Mouse (Mus musculus): ENCODE data around the gene Shc3.

Shc3 gene

DNA sequence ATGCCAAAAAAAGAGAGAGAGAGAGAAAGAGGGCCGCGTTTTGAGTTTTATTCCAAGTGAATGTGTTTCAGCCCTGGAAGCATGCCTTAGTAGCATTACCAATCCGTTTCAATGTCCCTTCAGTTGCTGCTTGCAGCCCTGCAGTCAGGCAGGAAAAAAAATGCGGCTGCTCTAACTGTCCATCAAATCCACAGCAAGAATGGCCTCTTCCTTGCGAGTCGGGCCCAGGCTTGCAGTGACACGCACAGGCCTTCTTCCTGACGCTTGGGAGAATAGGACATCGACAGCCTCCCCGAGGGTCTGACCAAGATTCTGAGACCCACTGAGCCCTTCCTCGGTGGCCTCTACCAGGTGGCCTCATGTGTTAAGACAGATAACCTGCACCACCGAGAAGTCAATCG lies 718 bp downstream of the Shc3 start:
- peak; percentile 52 for DNase-seq (ENCODE audit: low spot score)

GRCm38 (mm10) chr13:51567411-51567851 lies 1.8 kb downstream of the Shc3 start:
- peak; percentile 50 for DNase-seq (ENCODE audit: low spot score)

DNA sequence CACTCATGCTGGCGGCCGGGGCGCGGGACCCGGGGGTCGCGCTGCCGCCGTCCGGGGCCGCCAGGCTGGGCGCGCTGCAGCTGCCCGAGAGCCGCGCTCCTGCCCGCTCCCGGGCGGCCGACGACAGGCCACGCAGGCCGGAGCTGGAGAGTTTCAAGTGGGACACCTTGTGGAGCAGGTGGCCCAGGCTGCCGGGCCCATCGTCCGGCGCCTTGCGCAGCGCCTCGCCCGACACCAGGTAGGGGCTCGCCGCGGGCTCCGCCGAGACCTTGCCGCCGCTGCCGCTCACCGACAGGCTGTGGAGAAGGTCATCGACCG lies 2.2 kb downstream of the Shc3 start:
- DNase-seq (ENCODE audit: low spot score) = peak; percentile 26

DNA sequence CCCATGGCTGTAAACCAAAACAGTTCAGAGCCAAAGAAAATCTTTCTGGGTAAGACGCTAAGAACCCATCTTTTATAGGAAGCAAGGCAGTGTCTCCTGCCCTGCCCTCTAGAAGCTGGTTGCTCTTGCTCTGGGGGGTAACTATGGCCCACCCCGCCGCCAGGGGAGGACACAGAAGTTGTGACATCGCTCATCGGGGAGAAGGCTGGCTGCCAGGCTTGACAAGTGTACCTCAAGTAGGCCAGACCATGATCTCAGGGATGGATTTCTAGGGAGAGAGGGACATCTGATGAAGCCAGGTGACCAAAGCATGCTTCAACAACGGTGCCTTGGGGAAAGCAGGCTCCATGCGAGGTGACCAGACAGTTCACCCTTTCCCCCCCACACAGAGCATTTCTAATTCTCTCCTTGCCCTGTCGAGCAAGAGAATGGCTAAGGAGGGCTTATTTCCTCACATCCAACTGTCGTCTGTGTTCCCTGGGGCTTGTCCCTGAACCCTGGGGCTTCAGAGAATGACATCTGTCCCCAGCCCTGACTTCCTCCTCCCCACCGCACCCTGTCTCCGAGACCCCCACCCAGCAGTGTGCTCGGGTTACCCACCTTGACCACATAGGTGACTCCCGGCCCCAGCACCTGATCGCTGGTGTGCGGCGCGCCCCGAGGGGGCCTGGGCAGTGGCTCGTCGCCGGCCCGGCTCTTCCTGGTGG lies 2.7 kb downstream of the Shc3 start:
- peak; percentile 23 for DNase-seq (ENCODE audit: low spot score)

- DNase-seq (ENCODE audit: low spot score) = no peak
These were observed 4.5 kb downstream of the Shc3 start for GRCm38 (mm10) chr13:51564741-51565140.

DNA sequence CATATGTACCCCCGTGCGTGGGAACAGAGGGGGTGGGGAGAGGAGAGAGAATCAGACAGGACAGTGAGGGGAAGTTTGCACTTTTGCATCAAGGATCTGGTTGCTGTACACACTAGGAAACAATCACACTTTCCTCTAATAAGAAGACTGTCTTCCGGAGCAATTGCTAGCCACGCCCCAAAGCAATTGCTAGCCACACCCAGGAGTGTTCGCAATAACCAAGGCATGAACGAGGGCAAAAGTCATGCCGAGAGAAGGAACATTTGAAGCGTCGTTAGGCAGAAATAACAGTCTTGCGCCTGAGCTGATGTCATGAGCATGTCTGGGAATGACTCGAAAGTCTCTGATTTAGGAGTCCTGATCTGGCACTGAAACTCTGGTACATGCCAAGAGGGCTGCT lies 15.9 kb downstream of the Shc3 start:
- DNase-seq (ENCODE audit: low spot score) = no peak

- DNase-seq (ENCODE audit: low spot score) = no peak
These were observed 17.0 kb downstream of the Shc3 start for GRCm38 (mm10) chr13:51552233-51552632.

GRCm38 (mm10) chr13:51551824-51552223 lies 17.4 kb downstream of the Shc3 start:
- DNase-seq (ENCODE audit: low spot score) = peak; percentile 13

GRCm38 (mm10) chr13:51539816-51540215 lies 29.4 kb downstream of the Shc3 start:
- no peak for DNase-seq (ENCODE audit: low spot score)

DNA sequence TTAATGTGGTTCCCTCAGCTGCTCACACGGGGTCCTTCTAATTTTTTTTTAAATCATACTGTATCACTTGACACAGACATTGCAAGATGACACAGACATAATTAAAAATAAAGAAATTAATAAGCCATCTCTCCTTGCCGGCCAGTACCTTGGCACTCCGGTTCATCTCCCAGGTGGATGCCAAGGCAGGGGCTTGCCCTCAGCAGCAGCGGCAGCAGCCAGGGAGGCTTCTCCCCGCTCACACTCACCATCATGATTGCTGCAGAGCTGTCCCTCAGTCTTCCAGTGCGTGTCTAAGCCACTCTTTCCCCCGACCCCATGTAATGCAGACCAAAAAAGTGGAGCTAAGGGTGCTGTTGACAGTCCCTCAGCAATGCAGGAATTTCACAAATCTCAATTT lies 33.9 kb downstream of the Shc3 start:
- DNase-seq (ENCODE audit: low spot score) = no peak

DNA sequence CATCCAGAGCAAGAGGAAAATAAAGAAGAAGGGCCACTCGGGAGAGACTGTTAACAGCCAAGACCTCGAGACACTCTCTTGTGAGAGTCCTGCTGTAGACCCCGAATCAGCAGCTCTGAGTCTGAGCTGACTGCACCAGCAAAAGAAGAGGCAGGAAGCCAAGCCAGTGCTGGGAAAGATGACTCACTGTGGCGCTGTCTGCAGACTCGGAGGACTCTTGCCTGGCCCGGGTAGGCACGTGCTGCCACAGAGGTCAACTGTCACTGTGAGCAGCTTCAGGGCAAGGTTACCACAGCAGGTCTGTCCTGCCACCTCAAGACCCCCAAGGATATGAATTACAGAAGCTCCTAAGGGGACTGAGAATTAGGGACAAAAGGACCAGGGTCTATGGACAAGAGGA lies 42.7 kb downstream of the Shc3 start:
- DNase-seq (ENCODE audit: low spot score) = no peak

DNA sequence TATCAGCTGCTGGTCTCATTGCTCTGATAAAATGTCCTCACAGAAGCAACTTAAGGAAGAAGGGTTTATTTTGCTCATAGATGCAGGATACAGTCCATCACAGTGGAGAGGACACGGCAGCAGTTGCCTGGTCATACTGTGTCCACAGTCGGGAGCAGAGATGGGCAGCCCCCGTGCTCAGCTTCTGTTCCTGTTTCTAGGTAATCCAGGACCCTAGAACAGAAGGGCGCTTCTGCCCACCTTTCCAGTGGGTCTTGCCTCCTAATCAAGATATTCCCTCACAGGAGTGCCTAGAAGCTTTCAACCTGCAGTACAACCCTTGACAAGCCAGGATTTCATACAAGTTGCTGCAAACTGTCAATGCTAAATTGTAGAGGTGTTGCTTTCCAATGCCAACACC lies 44.9 kb downstream of the Shc3 start:
- DNase-seq (ENCODE audit: low spot score) = no peak

- no peak for DNase-seq (ENCODE audit: low spot score)
These were observed 45.9 kb downstream of the Shc3 start for GRCm38 (mm10) chr13:51523311-51523710.

DNA sequence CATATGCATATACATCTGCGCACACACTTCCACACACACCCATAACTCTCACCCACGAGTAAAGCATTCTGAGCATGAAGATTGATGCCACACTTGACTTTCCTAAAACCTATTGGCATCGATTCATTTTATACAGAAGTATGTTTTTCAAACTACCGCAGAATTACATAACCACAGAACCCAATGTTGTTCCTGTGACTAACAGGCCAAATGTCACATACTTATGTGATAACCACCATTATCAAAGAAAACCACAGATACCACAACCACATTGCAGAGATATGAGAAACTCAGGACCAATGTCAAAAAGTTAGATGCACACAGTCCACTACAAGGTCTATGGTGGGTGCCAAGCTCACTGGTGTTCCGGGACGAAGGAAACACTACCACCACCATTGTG lies 50.3 kb downstream of the Shc3 start:
- no peak for DNase-seq (ENCODE audit: low spot score)

GRCm38 (mm10) chr13:51517943-51518342 lies 51.3 kb downstream of the Shc3 start:
- DNase-seq (ENCODE audit: low spot score) = no peak

DNA sequence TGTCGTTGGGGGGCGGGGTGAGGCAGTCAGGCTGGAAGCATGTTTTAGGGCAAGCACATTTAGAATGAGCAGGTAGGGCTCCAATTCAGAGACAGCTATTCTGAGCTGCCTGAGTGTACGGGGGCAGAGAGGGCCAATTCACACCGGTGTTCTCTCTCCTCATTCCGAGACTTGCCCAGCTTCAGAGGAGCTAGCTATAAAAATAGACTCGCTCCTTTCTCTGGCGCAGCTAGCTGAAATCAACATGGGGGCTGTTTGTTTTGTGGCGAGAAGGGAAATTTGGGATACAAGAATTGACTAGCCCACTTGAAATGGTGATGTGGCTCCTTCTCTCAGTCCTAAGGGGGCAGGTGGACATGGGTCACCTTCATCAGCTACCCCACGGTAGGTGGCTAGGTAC lies 60.4 kb downstream of the Shc3 start:
- DNase-seq (ENCODE audit: low spot score) = no peak

DNA sequence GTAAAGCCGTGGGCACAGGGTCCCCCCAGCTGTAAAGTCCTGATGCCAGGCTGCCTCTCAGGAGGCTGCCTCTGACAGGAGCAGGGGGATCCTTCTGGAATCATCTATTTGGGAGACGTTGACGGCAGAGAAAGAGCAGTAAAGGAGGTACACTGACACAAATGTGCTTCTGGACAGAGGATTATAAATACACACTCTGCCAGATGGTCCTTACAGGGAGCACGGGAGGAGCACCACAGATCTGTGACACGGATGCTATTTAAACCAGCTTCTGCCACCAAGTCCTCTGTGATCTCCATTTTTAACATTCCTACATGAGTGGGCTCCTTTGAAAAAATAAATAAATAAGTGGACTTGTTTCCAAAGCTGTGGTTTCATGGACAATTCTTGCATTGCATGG lies 63.5 kb downstream of the Shc3 start:
- no peak for DNase-seq (ENCODE audit: low spot score)

- no peak for DNase-seq (ENCODE audit: low spot score)
These were observed 69.5 kb downstream of the Shc3 start for GRCm38 (mm10) chr13:51499769-51500168.

GRCm38 (mm10) chr13:51493676-51494075 lies 75.5 kb downstream of the Shc3 start:
- DNase-seq (ENCODE audit: low spot score) = no peak

- no peak for DNase-seq (ENCODE audit: low spot score)
These were observed 77.4 kb downstream of the Shc3 start for GRCm38 (mm10) chr13:51491649-51492435.

DNA sequence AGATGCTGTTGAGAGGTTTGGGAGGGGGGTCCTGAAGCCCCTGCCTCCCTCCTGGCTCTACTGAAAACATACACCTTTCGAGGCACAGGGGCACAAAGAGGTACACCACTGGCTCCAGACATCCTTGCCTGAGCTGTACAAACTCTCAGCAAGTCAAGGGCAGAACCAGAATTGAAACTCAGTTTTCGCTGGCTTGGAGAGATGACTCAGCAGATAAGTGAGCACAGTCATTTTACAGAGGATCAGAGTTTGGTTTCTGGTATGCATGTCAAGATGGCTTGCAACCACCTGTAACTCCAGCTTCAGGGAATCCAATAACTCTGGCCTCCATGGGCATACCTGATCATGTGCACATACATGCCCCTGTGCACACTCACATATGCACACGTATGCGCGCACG lies 79.0 kb downstream of the Shc3 start:
- DNase-seq (ENCODE audit: low spot score) = no peak

DNA sequence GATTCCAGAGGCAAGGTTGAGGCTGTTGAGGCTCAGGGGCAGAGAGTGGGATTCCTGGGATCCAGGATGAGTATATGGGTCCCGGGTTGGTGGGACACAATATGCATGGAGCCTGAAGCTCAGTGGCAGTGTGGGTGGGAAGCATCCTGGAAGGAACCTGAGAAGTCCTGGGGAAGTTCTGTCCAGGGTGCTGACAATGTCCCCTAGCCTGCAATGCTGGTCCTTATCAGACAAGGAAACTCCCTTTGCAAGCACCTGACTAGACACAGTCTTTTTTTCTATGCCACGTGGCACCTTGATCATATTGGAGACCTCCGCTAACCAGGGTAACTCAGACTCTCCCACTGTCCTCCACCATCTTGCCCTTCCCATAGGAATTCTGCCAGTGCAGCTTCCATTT lies 80.3 kb downstream of the Shc3 start:
- no peak for DNase-seq (ENCODE audit: low spot score)

- DNase-seq (ENCODE audit: low spot score) = no peak
These were observed 83.9 kb downstream of the Shc3 start for GRCm38 (mm10) chr13:51485291-51485690.

DNA sequence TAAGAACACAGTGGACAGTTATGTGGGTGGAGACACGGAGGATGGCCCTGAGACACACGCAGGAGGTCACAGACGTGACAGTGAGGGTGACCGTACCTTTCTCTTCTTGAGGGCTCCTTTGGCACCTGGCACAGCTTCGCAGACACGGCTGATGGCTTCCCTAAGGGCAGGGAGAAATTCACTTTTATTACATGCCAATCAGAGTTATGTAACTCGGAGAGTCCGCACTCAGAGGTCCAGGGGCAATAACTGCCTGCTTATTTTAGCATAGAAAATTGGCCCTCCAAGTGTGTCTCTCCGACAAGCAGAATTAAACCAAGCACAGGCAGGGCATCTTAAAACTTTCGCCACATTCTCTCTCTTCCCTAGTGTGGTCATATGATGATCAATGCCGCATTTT lies 86.4 kb downstream of the Shc3 start:
- DNase-seq (ENCODE audit: low spot score) = no peak
